Mouse (Mus musculus): ENCODE measurements around the gene Tmem52. TPM values are rescaled to one million over a fixed set of nuclear protein-coding genes. Genes with fewer than 3 reads are reported as not detected.

Gene Tmem52
- polyA plus RNA-seq, 1 experiment from 2014 or later = not detected

DNA sequence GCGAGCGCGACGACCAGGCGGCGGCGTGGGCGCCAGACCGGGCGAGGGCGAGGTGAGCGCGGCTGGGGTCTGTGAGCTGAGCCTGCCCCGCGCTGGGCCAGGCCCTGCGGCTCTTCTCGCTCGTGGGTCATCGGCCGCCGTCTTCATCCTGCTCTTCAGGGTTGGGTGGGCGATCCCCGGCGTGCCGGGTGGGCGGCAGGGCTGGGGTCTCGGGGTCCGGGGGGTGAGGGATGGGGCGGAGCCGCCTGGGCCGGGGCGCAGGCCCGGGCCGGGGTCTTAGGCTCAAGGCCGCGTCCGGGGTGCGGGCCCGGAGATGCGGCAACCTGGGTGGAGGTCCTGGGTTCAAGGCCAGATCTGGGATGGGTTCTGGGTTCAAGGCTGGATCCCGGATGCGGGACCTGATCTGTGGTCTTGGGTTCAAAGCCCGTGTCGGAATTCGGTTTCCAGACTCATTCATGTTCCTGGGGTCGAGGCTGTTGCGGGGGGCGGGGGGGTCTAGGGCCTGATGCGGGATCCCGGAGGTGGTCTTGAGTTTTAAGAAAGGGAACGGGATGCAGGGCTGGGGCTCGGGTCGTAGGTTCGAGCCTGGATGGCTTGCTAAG, 22.7 kb downstream of the Tmem52 start:
- peaks cover 48% of the 10 kb centered on the region for H3K4me1 ChIP-seq
- peak overlapping the region; percentile 99 for H3K4me3 ChIP-seq
- H3K27ac ChIP-seq = peak overlapping the region; percentile 96
- WGBS = under 1% methylated on average over 41 of the region's 54 CpGs
- peak; percentile 59 for ATAC-seq (ENCODE audit: low FRiP score)
- H3K9ac ChIP-seq = peak overlapping the region; percentile 100
- no peaks in the 10 kb centered on the region for H3K27me3 ChIP-seq
- no peaks in the 10 kb centered on the region for H3K36me3 ChIP-seq
- no peaks in the 10 kb centered on the region for H3K9me3 ChIP-seq (replicated peaks)
- H3K4me2 ChIP-seq (replicated peaks) = peak overlapping the region; percentile 78

DNA sequence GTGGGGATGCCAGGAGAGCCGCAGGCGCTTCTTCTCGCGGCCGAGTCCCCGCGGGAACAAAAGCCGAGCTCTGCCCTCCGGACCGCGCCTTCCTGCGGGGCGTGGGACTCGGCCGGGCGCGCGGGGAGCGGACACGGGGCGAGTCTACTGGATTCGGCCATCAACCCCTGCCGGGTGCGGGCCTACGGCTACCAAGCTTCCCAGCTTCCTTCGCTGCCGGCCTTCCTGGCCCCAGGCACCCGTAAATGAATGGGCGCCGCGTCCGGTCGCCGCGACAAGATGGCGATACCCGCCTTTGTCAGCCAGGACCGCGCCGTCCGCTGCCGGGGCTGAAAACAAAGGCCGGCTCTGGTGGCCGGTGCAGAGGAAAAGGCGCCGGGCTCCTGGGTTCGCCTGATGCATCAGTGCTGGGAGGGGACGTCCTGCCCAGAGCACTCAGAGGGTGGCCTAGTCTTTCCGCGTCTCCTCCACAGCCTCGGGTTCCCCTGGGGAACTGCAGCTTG, 23.3 kb downstream of the Tmem52 start:
- WGBS = 0% methylated on average over 50 of the region's 51 CpGs
- Histone ChIP-seq H3K9ac (peak overlapping the region; percentile 100), H3K4me3 (peak overlapping the region; percentile 99), H3K27me3 (no peaks in the 10 kb centered on the region), H3K4me1 (peaks cover 48% of the 10 kb centered on the region), H3K4me2 (replicated peaks) (peak overlapping the region; percentile 78), H3K9me3 (replicated peaks) (no peaks in the 10 kb centered on the region), H3K36me3 (no peaks in the 10 kb centered on the region), H3K27ac (peak overlapping the region; percentile 96)
- 0 out of 2 replicates have a peak, but pooled peaks have one; percentile 15 for ATAC-seq (ENCODE audit: low FRiP score)

GRCm38 (mm10) chr4:155494891-155495290, 26.0 kb downstream of the Tmem52 start:
- H3K27me3 ChIP-seq = no peaks in the 10 kb centered on the region
- ATAC-seq (ENCODE audit: low FRiP score) = no peak
- 79% methylated on average over 4 of the region's 4 CpGs for WGBS
- no peak overlapping the region for H3K9ac ChIP-seq
- 0 out of 2 replicates have a peak overlapping the region, but pooled peaks have one; percentile 8 for H3K4me2 ChIP-seq (replicated peaks)
- H3K4me3 ChIP-seq = no peak overlapping the region
- H3K27ac ChIP-seq = no peak overlapping the region
- no peaks in the 10 kb centered on the region for H3K36me3 ChIP-seq
- no peaks in the 10 kb centered on the region for H3K9me3 ChIP-seq (replicated peaks)
- peaks cover 32% of the 10 kb centered on the region for H3K4me1 ChIP-seq

- H3K9ac ChIP-seq = no peak overlapping the region
- no peak for ATAC-seq (ENCODE audit: low FRiP score)
- peaks cover 22% of the 10 kb centered on the region for H3K4me1 ChIP-seq
- no peak overlapping the region for H3K27ac ChIP-seq
- H3K9me3 ChIP-seq (replicated peaks) = no peaks in the 10 kb centered on the region
- H3K36me3 ChIP-seq = no peaks in the 10 kb centered on the region
- WGBS = 91% methylated on average over 3 of the region's 3 CpGs
- H3K4me3 ChIP-seq = no peak overlapping the region
- H3K4me2 ChIP-seq (replicated peaks) = no peak overlapping the region
- no peaks in the 10 kb centered on the region for H3K27me3 ChIP-seq
Measured at GRCm38 (mm10) chr4:155497963-155498362, 29.0 kb downstream of the Tmem52 start.

DNA sequence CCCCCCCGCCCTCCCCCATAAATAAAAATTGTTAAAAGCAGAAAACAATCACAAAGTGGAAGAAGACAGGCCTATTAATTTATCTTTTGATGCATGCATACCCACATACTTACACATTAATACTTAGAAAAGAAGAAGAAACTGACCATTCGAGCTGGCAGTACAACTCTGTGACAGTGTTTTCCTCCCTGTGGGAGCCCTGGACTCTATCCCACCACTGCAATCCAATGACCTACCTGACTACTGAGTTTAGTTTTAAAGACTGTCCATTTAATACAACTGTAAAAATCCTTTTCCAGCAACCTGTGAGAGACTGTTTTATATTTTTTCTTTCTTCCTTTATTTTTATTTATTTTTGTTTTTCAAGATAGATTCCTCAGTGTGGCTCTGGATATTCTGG, 32.2 kb downstream of the Tmem52 start:
- H3K4me1 ChIP-seq = peaks cover 12% of the 10 kb centered on the region
- H3K9me3 ChIP-seq (replicated peaks) = no peaks in the 10 kb centered on the region
- WGBS = 80% methylated on average over 2 of the region's 2 CpGs
- no peak overlapping the region for H3K4me2 ChIP-seq (replicated peaks)
- no peak overlapping the region for H3K4me3 ChIP-seq
- H3K27ac ChIP-seq = no peak overlapping the region
- no peaks in the 10 kb centered on the region for H3K36me3 ChIP-seq
- no peak for ATAC-seq (ENCODE audit: low FRiP score)
- H3K9ac ChIP-seq = no peak overlapping the region
- H3K27me3 ChIP-seq = no peaks in the 10 kb centered on the region

DNA sequence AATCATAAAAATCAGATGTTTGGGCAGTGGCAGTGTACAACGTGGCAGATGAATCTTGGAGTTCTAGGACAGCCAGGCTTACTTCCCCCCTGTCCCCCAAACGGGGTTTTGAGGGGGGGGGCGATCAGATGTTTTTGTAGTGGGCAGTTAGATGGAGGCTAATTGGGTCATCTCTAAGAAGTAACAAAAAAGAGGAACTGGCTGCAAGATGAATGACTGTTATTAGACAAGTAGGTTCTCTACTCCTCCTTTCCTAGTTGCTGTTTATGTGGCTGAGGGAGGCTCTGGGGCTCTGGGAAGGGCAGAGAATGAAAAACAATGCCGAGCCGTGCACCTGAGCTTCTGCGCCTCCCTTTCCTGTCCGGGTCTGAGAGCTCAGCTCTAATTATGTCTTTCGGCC, 36.2 kb downstream of the Tmem52 start:
- H3K27me3 ChIP-seq = no peaks in the 10 kb centered on the region
- no peaks in the 10 kb centered on the region for H3K9me3 ChIP-seq (replicated peaks)
- no peak overlapping the region for H3K4me3 ChIP-seq
- H3K9ac ChIP-seq = no peak overlapping the region
- H3K36me3 ChIP-seq = no peaks in the 10 kb centered on the region
- H3K27ac ChIP-seq = no peak overlapping the region
- peaks cover 12% of the 10 kb centered on the region for H3K4me1 ChIP-seq
- ATAC-seq (ENCODE audit: low FRiP score) = no peak
- whole genome bisulfite sequencing = 79% methylated on average over 8 of the region's 8 CpGs
- H3K4me2 ChIP-seq (replicated peaks) = no peak overlapping the region

- Histone ChIP-seq H3K27ac (no peak overlapping the region), H3K9me3 (replicated peaks) (no peaks in the 10 kb centered on the region), H3K9ac (no peak overlapping the region), H3K4me1 (peaks cover 12% of the 10 kb centered on the region), H3K4me3 (no peak overlapping the region), H3K27me3 (no peaks in the 10 kb centered on the region), H3K36me3 (no peaks in the 10 kb centered on the region), H3K4me2 (replicated peaks) (no peak overlapping the region)
- no peak for ATAC-seq (ENCODE audit: low FRiP score)
- WGBS = 91% methylated on average over 5 of the region's 5 CpGs
Measured at GRCm38 (mm10) chr4:155505671-155506295, 36.9 kb downstream of the Tmem52 start.

GRCm38 (mm10) chr4:155508614-155509013, 39.7 kb downstream of the Tmem52 start:
- H3K4me3 ChIP-seq = no peak overlapping the region
- no peak overlapping the region for H3K9ac ChIP-seq
- H3K4me2 ChIP-seq (replicated peaks) = no peak overlapping the region
- no peaks in the 10 kb centered on the region for H3K9me3 ChIP-seq (replicated peaks)
- ATAC-seq (ENCODE audit: low FRiP score) = no peak
- no peaks in the 10 kb centered on the region for H3K27me3 ChIP-seq
- H3K27ac ChIP-seq = no peak overlapping the region
- H3K36me3 ChIP-seq = no peaks in the 10 kb centered on the region
- 92% methylated on average over 4 of the region's 4 CpGs for WGBS
- H3K4me1 ChIP-seq = peaks cover 15% of the 10 kb centered on the region

GRCm38 (mm10) chr4:155510981-155511380, 42.1 kb downstream of the Tmem52 start:
- ATAC-seq (ENCODE audit: low FRiP score) = no peak
- no peaks in the 10 kb centered on the region for H3K27me3 ChIP-seq
- H3K9ac ChIP-seq = no peak overlapping the region
- no peak overlapping the region for H3K4me2 ChIP-seq (replicated peaks)
- H3K4me1 ChIP-seq = peaks cover 4% of the 10 kb centered on the region; the same call in 1 of the 2 replicates
- no peak overlapping the region for H3K27ac ChIP-seq
- WGBS = 69% methylated on average over 1 of the region's 1 CpGs
- no peaks in the 10 kb centered on the region; the same call in 1 of the 2 replicates for H3K36me3 ChIP-seq
- no peaks in the 10 kb centered on the region for H3K9me3 ChIP-seq (replicated peaks)
- no peak overlapping the region for H3K4me3 ChIP-seq

DNA sequence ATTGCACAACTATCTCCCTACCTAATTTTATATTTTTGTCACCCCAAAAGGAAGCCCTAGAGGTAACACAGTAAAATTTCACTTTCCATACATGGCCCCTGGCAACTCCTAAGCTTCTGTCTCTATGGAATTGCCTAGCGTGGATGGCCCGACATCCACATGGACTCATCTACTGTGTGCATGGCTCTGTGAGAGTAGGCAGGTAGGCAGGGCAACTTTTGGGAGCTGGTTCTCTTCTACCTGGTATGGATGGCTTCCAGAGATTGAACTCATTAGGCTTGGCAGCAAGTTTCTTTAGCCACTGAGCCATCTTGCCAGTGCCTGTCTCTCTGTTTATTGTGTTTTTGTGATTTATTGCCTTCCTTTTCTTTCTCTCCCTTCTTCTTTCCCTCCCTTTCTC, 45.9 kb downstream of the Tmem52 start:
- no peak overlapping the region for H3K4me3 ChIP-seq
- WGBS = 89% methylated on average over 2 of the region's 2 CpGs
- no peak overlapping the region for H3K9ac ChIP-seq
- H3K36me3 ChIP-seq = no peaks in the 10 kb centered on the region; the same call in 1 of the 2 replicates
- no peak overlapping the region for H3K4me2 ChIP-seq (replicated peaks)
- H3K4me1 ChIP-seq = peaks cover 4% of the 10 kb centered on the region; the same call in 1 of the 2 replicates
- H3K9me3 ChIP-seq (replicated peaks) = no peaks in the 10 kb centered on the region
- no peaks in the 10 kb centered on the region for H3K27me3 ChIP-seq
- ATAC-seq (ENCODE audit: low FRiP score) = no peak
- H3K27ac ChIP-seq = no peak overlapping the region

DNA sequence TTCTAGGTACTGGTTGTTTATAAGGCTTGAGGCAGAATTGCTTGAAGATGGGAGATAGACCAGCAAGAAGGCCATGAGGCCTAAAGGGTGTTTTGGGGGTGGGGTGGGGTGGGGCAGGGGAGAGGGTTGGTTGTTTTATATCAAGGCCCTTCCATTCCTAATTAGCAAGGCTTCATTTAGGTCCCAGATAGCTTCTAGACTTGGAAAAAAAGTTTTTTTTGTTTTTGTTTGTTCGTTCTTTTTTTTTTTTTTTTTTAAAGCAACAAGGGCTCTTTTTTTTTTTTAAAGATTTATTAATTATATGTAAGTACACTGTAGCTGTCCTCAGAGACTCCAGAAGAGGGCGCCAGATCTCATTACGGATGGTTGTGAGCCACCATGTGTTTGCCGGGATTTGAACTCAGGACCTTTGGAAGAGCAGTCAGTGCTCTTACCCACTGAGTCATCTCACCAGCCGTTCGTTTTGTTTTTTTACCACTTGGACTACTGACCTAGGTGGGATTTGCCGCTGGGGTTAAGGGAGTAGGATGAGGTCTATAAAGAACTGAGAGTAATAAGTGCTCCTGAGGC, 49.1 kb downstream of the Tmem52 start:
- Histone ChIP-seq H3K36me3 (peaks cover 10% of the 10 kb centered on the region), H3K4me2 (replicated peaks) (no peak overlapping the region), H3K27ac (no peak overlapping the region), H3K9me3 (replicated peaks) (no peaks in the 10 kb centered on the region), H3K27me3 (no peaks in the 10 kb centered on the region), H3K4me1 (no peaks in the 10 kb centered on the region), H3K4me3 (no peak overlapping the region), H3K9ac (no peak overlapping the region)
- 89% methylated on average over 7 of the region's 7 CpGs for WGBS
- no peak for ATAC-seq (ENCODE audit: low FRiP score)
